Mouse (Mus musculus) liver, postnatal 0 days (tissue): Measurements from ENCODE around the gene Olfr1290. TPM values are rescaled to one million over a fixed set of nuclear protein-coding genes. Genes with fewer than 3 reads are reported as not detected.

Experiments used
- ATAC-seq: fragments of 200-750 bp; cut with Nextera tagmentation; 2 replicates; pipeline ENCODE4 v1.8.0; 2017; ENCODE audit warnings: mild to moderate bottlenecking, moderate library complexity
- DNase-seq: peaks from one replicate; pipeline ENCODE4 v3.0.0-alpha.2; 2016
- H3K27ac ChIP-seq: fragments of 300-500 bp; sonication (generic); 2 replicates; pipeline ENCODE4 v1.5.1; 2014; ENCODE audit warnings: antibody characterized with exemption, moderate library complexity, mild to moderate bottlenecking, low read depth
- H3K27me3 ChIP-seq: fragments of 300-500 bp; sonication (generic); 2 replicates; pipeline ENCODE4 v1.6.1; 2014; ENCODE audit warnings: low read length, control low read depth, mixed read lengths; ENCODE audit not compliant: insufficient read depth
- H3K36me3 ChIP-seq: fragments of 300-500 bp; sonication (generic); replicated peaks from 2 replicates; pipeline ENCODE4 v1.6.1; 2014; ENCODE audit warnings: mild to moderate bottlenecking, control low read depth, low read length, moderate library complexity, mixed read lengths; ENCODE audit not compliant: insufficient read depth
- H3K4me1 ChIP-seq: fragments of 300-500 bp; sonication (generic); 2 replicates; pipeline ENCODE4 v1.6.1; 2014; ENCODE audit warnings: antibody characterized with exemption, mild to moderate bottlenecking, control low read depth; ENCODE audit not compliant: insufficient read depth
- H3K4me2 ChIP-seq: fragments of 300-500 bp; sonication (generic); 2 replicates; pipeline ENCODE4 v1.6.1; 2014; ENCODE audit warnings: low read depth, mild to moderate bottlenecking, low read length, moderate library complexity, mixed read lengths
- H3K4me3 ChIP-seq: fragments of 300-500 bp; sonication (generic); 2 replicates; pipeline ENCODE4 v1.5.1; 2014; ENCODE audit warnings: low read depth, low read length
- H3K9ac ChIP-seq: fragments of 300-500 bp; sonication (generic); replicated peaks from 2 replicates; pipeline ENCODE4 v1.6.1; 2014; ENCODE audit warnings: mild to moderate bottlenecking, moderate library complexity
- H3K9me3 ChIP-seq: fragments of 300-500 bp; sonication (generic); 2 replicates; pipeline ENCODE4 v1.6.1; 2016; ENCODE audit warnings: mild to moderate bottlenecking, control low read depth, low read length, mixed read lengths
- CTCF ChIP-seq: sonication (generic); IDR thresholded peaks from 2 replicates; pipeline ENCODE4 v1.5.1; 2016; ENCODE audit warnings: antibody characterized with exemption, low read depth
- EP300 ChIP-seq: IDR thresholded peaks from 2 replicates; pipeline ENCODE4 v1.6.1; 2016; ENCODE audit warnings: antibody characterized with exemption, low read depth, mild to moderate bottlenecking
- WGBS: fragments of 180-500 bp; shearing (Covaris S2); extraction: QIAGEN DNeasy Blood & Tissue Kit; methylation state at CpG from one replicate; pipeline ENCODE4 v1.1.7; 2014; ENCODE audit not compliant: insufficient replicate concordance; 5-methylcytosine and 5-hydroxymethylcytosine counted together
- polyA plus RNA-seq: library from polyadenylated mRNA; unstranded; fragments of >200 nt; fragmentation: Nextera tagmentation; extraction: Ambion mirVana; gene quantifications from 2 replicates; pipeline ENCODE4 v1.2.1, GENCODE M21; 2015

Gene Olfr1290
- polyA plus RNA-seq, 1 experiment from 2014 or later = not detected

DNA sequence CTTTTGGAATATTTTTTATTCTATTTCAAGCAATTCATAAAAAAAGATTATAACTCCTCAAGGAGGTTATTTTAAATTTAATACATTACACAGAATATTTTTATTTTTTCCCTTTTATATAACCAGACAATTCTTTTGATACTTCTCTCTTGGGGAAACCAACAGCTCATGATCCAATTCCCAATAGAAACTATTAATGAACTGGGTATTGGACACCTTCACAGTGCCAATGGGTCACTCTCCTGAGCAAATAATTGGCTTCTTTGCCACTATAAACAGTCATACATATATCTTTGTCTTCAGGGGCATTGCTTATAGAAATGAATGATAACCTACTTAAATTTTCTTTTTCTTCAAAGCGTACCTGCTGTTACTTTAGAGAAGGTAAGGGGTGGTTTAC, 19.8 kb downstream of the Olfr1290 start, which contains the start of gene Olfr1288:
TSS of gene Olfr1288 (plus strand) at position 301 of the 400 bp plus-strand sequence.
- no peak within 1 kb of the TSS for H3K4me2 ChIP-seq
- H3K9me3 ChIP-seq = no peaks in the 10 kb centered on the region
- ATAC-seq = no peak
- 78% methylated on average over 1 of the region's 1 CpGs for WGBS
- DNase-seq = no peak
- no peak within 1 kb of the TSS for H3K9ac ChIP-seq
- no peaks in the 10 kb centered on the region for H3K27me3 ChIP-seq
- H3K27ac ChIP-seq = no peak within 1 kb of the TSS
- no peaks in the 10 kb centered on the region for H3K4me1 ChIP-seq
- no peaks in the 10 kb centered on the region for H3K36me3 ChIP-seq
- no peak within 1 kb of the TSS for H3K4me3 ChIP-seq
- TF ChIP-seq CTCF = no peak
- TF ChIP-seq EP300 = no peak

DNA sequence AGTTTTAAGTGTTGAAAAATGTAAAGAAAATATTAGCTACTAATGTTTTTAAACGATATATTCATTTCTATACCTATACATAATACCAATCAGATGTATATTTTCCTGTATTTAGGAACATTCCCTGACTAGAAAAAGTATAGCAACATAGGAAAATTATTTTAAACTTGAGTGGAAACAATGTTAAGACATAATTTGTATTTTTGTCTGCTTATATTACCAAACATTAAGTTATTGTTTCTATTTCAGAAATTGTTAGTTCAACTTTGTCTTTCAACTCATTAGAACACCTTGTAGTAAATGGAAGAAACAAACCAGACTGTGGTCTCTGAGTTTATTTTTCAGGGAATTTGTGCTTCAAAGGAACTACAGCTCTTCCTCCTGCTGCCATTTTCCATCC, 44.8 kb downstream of the Olfr1290 start, which contains the start of gene Olfr1287:
TSS of gene Olfr1287 (plus strand) at position 301 of the 400 bp plus-strand sequence.
- no peak for TF ChIP-seq CTCF
- TF ChIP-seq EP300 = no peak
- H3K4me3 ChIP-seq = no peak within 1 kb of the TSS
- DNase-seq (no peak), ATAC-seq (no peak)
- no peak within 1 kb of the TSS for H3K27ac ChIP-seq
- no peak within 1 kb of the TSS for H3K9ac ChIP-seq
- no peaks in the 10 kb centered on the region for H3K36me3 ChIP-seq
- no peaks in the 10 kb centered on the region for H3K4me1 ChIP-seq
- no peak within 1 kb of the TSS for H3K4me2 ChIP-seq
- 44% methylated on average over 1 of the region's 1 CpGs for whole genome bisulfite sequencing
- H3K9me3 ChIP-seq = no peaks in the 10 kb centered on the region
- no peaks in the 10 kb centered on the region for H3K27me3 ChIP-seq

Other genes with a start within 250 kb of the Olfr1290 start
- gene Olfr1276, start 239.3 kb downstream of the Olfr1290 start, polyA plus RNA-seq = not detected in 2 replicates
- gene Olfr1277, start 219.7 kb downstream of the Olfr1290 start, polyA plus RNA-seq = not detected in 2 replicates
- gene Olfr1278, start 203.7 kb downstream of the Olfr1290 start, polyA plus RNA-seq = not detected in 2 replicates
- not detected in 2 replicates for gene Olfr1279, start 193.2 kb downstream of the Olfr1290 start, polyA plus RNA-seq
- gene Olfr1280, start 179.8 kb downstream of the Olfr1290 start, polyA plus RNA-seq = not detected in 2 replicates
- not detected in 2 replicates for gene Olfr1281, start 167.3 kb downstream of the Olfr1290 start, polyA plus RNA-seq
- not detected in 2 replicates for gene Olfr1282, start 157.8 kb downstream of the Olfr1290 start, polyA plus RNA-seq
- not detected in 2 replicates for gene Olfr1283, start 127.0 kb downstream of the Olfr1290 start, polyA plus RNA-seq
- not detected in 2 replicates for gene Olfr1284, start 118.3 kb downstream of the Olfr1290 start, polyA plus RNA-seq
- not detected in 2 replicates for gene Olfr1286, start 70.7 kb downstream of the Olfr1290 start, polyA plus RNA-seq
- gene Olfr1287, start 44.7 kb downstream of the Olfr1290 start, polyA plus RNA-seq = not detected in 2 replicates
- gene Olfr1288, start 19.7 kb downstream of the Olfr1290 start, polyA plus RNA-seq = not detected in 2 replicates
- not detected in 2 replicates for gene Olfr1289, start 13.0 kb downstream of the Olfr1290 start, polyA plus RNA-seq
- gene Olfr1291-ps1, start 3.4 kb upstream of the Olfr1290 start, polyA plus RNA-seq = not detected in 2 replicates
- gene Olfr1293-ps, start 31.4 kb upstream of the Olfr1290 start, polyA plus RNA-seq = not detected in 2 replicates
- gene Olfr1294, start 46.5 kb upstream of the Olfr1290 start, polyA plus RNA-seq = not detected in 2 replicates
- not detected in 2 replicates for gene Olfr1295, start 75.9 kb upstream of the Olfr1290 start, polyA plus RNA-seq
- not detected in 2 replicates for gene Olfr1297, start 132.7 kb upstream of the Olfr1290 start, polyA plus RNA-seq
- not detected in 2 replicates for gene Olfr1298, start 155.4 kb upstream of the Olfr1290 start, polyA plus RNA-seq
- gene Olfr1299, start 167.6 kb upstream of the Olfr1290 start, polyA plus RNA-seq = not detected in 2 replicates